Mouse (Mus musculus) kidney, postnatal 4 days (tissue): ENCODE measurements around the gene Itfg1.
A peak's percentile ranks its signal among the peaks of the same experiment; 100 is the strongest.

Source experiments
- DNase-seq, 2 experiments: peaks; one replicate each; pipeline ENCODE4 v3.0.0; 2021; ENCODE audit warnings: mixed read lengths in 2 of 2

Gene Itfg1

GRCm38 (mm10) chr8:85717271-85717670 is 123.5 kb downstream of the Itfg1 start:
- no peak for DNase-seq

GRCm38 (mm10) chr8:85716696-85717095 is 124.0 kb downstream of the Itfg1 start:
- no peak for DNase-seq

DNA sequence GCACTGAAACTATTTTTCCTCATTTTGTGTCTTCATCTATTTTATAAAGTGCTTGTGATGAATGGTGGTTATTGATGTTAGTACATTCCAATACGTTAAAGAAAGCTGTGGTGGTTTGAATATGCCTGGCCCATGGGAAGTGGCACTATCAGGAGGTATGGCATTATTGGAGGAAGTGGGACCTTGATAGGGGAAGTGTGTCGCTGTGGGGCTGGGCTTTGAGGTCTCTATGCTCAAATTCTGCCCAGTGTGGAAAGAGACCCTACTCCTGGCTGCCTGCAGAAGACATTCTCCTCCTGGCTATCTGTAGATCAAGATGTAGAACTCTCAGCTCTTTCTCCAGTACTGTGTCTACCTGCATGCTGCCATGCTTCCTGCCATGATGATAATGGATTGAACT is 133.7 kb downstream of the Itfg1 start:
- DNase-seq, result no peak

DNA sequence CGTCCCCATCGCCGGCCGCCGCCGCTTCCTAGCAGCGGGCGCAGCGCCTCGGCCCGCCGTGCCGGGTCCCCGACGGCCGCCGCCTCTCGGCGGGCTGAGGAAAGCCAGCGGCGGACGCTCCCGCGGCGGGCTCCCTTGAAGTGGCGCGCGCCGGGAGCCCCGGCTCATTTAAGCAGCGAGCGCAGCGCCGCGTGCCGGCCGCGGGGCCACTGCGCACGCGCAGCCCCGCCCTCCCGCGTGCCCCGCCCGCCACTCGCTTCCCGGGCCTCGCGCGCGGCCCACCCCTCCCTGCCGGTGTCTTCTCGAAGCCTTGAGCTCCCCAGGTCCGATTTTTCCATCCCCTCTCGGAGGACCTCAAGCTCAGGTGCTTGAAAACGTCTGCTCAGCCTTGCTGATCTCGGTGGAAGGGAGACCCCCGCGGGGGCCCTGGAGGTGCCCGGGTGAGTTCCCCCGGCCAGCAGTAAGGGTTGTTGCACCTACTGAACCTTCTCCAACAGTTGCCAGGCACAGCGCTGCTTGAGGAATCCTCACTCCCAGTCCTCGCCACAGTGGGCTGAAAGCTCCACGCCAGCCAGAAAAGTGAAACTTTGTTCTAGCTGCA is 139.9 kb downstream of the Itfg1 start, which contains the start of gene Neto2:
Gene Neto2 (minus strand): TSS at position 174 of the 601 bp plus-strand sequence.
- peak; percentile 80 to 89 for DNase-seq

DNA sequence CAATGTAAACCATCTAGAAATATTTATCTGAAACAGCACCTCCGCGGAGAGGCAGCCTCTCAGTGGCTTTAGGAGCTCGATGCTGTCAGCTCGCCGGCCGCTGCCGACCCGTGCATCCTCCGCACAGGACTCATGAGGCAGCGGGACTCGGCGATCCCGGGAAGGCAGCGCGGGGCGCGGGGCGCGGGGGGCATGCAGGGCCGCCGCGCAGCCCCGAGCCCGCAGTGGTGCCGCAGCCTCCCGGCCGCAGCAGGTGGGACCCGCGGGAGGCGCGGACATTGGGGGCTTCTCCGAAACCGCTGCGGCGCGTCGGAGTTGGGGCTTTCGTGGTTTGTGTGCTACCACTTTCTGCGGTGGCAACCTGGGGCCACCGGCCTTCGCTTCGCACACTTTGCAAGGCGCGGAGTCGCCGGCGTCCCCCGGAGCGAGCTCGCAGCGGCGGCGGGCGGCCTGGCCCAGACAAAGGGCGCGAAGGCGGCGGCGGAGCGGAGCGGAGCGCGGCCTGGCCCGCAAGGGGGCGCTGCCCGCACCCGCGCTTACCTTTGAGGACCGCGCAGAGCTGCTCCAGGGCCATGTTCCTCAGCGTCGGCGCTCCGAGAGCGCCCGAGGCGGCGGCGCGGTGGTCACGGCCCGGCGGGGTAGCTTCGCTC is 140.5 kb downstream of the Itfg1 start:
- peak; percentile 82 to 86 for DNase-seq

- DNase-seq, result peak; percentile 70 to 71
Observed at GRCm38 (mm10) chr8:85699051-85699450, 141.7 kb downstream of the Itfg1 start.
